Mouse (Mus musculus) adrenal gland (tissue): ENCODE measurements around the gene Fgfr2.

ENCODE experiments used
- intact Hi-C: fragments of 180-260 bp; cut with DNase I; formaldehyde crosslinking; loops from one replicate; pipeline ENCODE4 v1.15.1; 2025

The Fgfr2 gene

DNA sequence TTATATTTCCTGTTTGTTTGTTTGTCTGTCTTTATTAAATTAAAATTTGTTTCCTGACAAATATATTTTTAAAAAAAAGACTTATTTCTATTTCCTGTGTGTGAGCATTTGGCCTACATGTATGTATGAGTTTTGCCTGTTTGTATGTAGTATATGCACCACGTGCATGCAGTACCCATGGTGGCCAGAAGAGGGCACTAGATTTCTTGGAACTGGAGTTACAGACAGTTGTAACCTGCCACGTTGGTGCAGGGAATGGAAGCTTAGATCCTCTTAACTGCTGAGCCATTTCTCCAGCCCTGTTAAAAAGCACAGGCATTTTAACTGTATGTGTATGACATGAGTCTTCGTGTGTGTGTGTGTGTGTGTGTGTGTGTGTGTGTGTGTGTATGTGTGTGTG, 1365.2 kb downstream of the Fgfr2 start:
- intact Hi-C loops = no loop called here

DNA sequence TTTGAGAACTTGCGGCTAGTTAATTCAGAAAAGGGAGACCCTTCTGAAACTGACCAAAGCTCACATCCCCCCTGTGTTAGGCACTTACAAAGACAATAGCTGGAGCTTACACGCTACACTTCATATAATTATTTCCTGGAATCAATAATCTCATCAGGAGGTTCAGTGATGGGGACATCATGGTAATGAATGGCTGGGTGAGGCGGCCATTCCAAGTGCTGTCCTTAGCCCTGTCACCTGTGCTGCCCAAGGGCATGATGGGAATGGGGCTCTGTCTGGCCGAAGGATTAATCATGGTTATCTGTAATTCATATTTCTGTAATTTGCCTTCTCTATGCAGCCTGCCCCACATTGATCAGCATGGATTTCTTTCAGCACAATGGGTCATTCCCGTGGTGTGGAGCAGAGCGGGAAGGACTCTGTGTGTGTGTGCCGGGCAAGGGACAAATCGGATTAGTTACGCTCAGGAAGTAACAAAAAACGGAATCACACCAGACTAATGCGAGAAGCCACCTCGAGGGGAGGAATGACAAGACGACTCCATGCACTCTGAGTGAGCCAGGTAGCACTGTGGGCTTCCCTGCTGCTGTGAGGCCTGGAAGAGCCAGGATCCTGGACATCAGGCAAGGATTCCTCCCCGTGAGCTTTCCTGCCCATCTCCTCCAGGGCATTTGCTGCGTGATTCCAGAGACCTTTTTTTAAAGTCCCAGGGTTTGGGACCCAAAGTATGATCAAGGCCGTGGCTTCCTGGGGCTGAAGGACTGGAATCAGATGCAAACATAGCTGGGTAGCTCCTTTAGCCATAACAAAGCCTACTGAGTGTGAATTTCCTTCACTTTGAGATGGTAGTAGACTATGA, 1375.8 kb downstream of the Fgfr2 start:
- intact Hi-C loops = loop anchor here (10.0 kb wide), 3 partner anchors 137 to 203 kb away; partner anchors contain the start of genes Hmx2 and Hmx3

DNA sequence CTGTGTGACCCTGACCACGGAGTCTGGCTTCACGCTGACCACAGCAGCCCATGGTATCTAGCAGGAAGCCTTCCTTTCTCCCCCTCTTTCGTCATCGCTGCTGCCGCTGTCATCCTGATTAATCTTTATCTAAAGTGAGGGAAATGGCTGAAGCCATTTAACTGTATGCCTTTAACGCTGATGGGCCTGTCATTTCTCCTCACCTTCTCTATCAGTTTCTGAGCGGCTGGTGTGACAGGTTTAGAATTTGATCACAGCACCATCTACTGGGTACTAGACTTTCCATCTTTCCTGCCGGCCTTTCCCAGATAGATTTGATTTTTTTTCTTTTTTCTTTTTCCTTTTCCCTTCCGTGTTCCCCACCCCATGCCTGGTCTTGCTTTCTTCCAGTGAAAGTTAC, 1376.4 kb downstream of the Fgfr2 start:
- intact Hi-C loops = loop anchor here (10.0 kb wide), 3 partner anchors 138 to 202 kb away; partner anchors contain the start of genes Hmx2 and Hmx3

DNA sequence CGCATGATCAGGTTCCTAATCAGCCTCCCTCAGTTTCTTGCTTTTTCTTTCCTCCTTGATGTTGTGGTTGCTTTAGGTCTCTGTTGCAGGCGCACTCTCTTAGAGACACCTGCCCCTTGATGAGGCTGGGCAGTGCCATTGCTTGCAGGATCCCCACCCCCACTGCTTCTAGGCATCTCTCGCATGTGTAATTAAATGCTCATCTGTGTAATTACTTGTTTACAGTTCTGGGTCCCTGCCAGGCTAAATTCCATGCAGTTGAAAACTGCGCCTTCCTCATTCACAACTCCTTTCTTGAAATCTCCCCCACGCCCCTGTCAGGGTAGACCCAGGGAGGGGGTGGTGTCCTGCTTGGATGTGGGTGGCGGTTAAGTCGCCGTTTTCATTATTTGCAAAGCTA, 1380.0 kb downstream of the Fgfr2 start:
- intact Hi-C loops = loop anchor here (10.0 kb wide), 3 partner anchors 138 to 198 kb away; partner anchors contain the start of genes Hmx2 and Hmx3

DNA sequence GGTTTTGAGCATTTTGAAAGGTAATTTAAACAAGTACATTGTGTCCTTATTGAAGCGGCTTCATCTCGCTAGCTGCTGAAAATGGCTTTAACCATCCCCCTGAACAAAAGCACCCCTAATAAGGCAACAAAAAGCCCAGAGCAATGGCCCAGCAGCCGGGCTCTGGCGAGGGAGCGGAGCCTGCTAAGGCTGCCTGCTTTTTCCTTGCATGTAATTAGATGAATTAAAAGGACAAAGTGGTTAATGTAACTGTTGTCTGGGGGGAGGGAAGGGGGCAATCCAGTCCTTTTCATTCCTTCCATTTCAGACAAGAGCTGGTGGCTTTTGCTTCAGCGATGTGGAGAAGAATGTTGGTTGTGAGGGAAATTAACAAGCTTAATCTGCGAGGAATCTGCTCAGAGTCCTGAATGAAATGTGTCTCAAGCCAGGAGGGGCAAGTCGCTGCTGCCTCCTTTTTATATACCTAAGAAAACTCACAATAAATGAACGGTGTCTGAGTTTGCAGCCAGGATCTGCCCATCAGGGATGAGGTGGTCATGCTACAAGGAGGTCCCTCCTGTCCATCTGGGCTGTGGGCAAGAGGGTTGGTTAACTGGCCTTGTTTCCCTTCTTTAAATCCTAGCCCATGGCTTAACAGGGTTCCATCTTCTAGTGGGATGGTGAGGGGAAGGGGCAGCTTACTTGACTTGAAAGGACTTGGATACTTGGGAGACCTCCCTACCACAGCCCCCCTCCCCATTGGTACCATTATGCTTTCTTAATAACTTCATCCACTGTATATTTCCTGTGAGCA, 1400.2 kb downstream of the Fgfr2 start:
- intact Hi-C loops = no loop called here

DNA sequence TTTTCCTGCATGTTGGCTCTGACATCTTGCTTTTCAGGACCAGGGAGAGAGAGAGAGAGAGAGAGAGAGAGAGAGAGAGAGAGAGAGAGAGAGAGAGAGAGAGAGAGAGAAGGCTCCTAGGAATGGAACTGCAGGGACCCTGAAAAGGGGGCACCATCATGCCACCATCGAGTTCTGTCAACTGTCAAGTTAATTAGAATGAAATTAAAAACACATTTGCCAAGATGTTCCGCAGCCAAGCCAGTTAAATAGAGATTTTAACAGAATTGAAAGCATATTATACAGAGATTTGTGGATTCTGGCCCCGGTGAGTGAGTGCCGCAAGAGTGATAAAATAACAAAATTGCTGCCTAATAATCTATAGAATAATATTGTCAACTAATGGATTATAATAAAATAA, 1400.8 kb downstream of the Fgfr2 start:
- intact Hi-C loops = no loop called here

DNA sequence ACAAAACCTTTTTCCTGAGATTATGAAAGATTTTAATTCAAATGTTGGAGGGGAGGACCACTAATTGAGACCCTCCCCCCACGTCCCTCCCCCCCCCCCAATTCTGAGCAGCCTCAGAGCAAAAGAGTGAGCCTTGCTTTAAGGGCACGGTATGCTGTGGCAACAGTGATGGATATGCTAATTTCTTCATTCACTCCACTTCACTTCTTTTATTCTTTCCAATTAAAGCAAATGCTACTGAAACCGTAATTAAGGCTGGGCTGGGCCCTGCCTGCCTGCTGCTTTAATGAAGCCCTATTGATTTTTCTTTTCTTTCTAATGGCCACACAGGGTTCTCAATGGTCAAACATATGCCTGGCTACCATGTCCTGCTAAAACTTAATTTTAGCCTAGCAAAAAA, 1404.9 kb downstream of the Fgfr2 start:
- intact Hi-C loops = no loop called here

DNA sequence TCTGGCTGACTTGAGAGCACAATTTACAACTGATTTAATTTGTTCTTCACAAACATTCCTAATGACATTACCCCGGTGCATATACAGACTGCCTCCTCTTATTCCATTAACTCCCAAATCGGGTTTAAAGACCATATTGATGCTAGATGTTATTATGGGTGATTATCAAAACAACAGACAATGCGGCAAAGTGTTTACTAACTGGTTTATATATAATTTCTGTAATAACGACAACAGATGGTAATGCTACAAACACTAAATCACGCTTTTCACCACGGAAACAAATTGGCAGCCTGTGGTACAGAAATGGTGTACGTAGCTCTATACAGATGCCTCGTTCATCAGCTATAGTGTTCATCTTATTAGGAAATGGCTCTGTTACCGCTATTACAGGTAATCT, 1410.1 kb downstream of the Fgfr2 start:
- intact Hi-C loops = no loop called here

DNA sequence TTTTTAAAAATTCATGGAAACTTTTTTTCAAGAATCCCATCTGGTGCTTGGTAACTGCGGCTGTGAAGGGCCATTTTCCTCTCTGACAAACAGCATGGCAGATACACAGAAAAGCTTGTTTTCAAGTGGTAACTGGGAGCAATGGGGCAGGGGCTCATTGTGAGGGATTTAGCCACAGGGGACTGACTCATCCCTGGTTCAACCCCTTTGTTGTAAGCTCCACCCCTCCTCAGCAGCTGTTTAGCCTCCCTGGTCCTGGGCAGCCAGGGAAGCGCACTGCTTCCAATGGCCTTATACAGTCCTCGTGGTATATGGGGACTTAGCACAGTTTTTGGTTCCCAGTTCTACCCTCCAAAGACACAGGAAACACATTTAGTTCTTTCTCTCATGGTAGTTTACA, 1426.3 kb downstream of the Fgfr2 start:
- intact Hi-C loops = no loop called here

DNA sequence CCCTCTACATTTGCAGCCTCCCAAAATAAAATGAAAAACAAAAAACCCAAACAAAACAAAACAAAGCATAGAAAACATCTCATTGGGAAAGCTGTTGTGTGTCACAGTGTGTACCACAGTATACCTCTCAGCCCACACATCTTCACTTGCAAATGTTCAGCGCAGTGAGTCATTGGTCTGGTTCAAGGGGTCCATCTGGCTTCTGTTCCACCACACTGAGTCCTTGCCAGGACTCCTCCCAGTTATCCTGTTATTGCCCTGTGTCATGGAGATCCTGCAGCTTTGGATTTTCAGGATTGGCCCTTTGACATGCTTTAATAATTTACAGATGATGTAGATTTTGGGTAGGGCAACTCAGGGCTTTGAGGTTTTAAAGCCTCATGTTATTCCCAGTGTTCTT, 1435.8 kb downstream of the Fgfr2 start:
- intact Hi-C loops = no loop called here

DNA sequence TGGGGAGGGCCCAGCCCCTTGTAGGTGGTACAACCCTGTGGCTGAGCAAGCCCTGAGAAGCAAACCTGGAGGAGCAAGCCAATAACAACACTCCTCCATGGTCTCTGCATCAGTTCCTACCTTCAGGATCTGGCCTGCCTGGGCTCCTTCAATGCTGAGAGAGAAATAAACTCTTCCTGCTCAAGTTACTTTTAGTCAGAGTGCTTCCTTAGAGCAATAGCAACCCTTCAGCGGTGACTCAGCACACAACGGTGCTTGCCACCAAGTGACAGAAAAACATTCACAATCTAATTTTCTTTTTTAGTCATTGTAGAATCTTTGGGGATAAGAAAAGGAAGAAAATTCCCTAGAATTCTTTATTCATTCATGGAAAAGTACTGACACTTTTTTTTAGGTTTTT, 1446.0 kb downstream of the Fgfr2 start:
- intact Hi-C loops = no loop called here

DNA sequence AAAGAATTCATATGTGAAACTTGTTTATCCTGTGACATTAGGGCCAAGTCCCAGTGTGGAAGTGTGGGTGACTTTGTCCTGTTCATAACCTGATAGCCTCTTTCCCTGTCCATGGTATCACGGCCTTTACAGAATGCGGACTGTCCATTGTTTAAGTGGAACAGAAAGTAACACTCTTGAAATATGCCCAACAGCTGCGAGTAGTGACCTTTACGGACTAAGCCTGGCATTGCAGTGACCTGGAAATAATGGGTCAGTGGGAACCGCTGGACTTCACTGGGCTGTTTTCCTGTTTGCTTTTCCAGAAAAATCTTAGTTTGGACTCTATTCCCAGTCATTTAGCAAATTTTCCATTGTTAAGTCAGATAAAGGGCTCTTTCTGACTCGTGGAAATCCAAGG, 1452.6 kb downstream of the Fgfr2 start:
- intact Hi-C loops = no loop called here

DNA sequence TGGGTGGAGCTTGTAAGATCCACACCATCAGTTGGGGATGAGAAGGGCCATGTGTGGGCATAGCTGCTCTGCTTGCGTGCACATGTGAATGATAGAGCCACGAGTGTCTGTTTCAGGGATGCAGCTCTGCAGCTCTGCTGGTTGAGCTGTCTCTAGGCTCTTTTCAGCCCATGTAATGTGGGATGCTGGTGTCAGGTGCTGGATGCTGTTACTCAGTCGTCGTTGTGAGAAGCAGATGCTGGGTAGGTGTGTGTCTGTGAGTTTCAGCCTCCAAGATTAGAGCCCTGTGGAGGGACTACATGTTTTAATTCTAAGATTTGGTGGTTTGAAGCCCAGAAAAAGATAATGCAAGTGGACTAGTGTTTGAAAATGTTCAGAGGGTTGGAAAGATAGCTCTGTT, 1453.8 kb downstream of the Fgfr2 start:
- intact Hi-C loops = no loop called here

DNA sequence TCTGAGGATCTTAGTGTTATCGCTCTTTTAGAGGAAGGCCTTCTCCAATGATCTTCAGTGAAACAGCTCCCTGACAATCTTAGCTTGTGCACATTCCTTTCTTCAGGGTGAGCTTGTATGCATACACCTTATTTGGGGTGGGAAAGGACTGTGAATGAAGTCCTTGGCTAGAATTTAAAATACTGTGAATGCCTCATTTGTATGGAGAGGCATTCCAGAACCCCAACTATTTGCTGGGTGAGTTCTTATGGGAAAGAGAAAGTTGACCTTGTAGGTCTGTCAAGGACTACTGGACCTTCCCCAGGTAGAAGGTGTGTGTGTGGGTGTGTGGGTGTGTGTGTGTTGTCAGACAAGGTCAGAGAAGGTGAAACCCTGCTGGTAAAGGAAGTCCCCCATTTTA, 1462.4 kb downstream of the Fgfr2 start:
- intact Hi-C loops = no loop called here

DNA sequence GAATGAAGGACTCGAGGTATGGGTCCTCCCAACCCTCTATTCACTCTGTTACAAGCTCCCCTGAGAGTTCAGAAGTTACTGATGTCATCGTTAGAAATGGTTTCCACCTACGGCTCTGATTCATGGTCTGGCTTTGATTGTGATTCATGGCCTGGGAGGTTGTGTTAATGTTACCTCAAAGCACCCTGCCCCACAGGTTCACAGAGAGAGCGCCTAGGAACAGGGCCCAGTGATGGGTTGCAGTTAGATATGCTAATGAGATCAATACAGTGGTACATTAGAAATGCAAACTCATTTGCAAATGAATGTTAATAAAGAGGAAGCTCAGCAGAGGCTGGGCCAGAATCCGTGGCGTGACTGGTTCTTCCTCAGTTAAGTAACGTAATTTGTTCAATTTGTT, 1467.1 kb downstream of the Fgfr2 start:
- intact Hi-C loops = no loop called here

DNA sequence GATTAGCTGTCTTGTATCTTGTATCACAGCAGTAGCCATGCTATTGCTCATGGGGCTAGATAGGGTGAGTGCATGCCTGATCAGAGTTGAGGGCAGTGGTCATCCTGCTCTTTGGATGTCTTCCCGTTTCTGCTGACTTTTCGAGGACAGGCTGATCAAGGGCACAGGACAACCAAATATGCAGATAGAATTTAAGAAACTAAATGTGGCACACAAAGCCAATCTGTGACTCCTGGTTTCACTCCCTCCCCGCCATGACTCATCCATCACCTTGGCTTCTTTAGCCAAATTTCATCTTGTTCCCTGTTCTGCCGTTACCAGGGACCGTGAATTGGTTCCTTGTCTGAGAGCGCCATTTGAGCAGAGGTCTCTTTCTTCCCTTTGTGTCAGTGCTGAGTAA, 1469.7 kb downstream of the Fgfr2 start:
- intact Hi-C loops = no loop called here

DNA sequence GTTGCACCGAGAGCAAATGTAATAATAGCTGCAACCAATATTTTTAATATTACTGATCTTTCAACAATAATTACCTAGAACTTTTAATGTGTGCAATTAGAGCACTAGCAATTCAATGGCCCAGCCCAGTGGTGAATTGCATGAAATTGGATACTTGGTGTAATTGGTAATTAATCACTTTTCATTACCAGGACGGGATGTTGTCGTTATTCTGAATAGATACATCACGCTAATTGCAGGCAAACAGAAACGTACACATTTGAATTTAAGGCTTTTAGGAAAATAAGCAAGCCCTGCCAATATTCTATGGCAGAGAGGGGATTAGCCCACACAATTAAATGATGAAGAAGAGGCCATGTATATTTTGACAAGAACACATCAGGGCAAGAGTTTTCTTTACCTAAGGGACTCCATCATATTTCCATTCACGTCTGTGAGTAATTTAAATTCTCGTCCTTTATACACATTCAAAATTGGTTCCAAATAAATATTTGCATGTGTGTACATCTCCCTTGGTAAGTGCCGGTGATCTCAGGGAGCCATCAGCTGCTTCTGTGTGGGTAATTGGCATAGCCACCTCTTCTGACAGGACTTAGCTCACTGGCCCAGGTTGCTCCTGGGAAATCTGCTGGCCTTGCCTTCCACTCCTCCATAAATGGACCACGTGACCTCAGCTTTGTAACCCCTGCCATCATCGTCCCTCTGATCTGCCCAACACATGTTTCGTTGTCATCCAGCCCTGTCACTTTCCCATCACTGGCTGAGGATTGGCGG, 1471.0 kb downstream of the Fgfr2 start:
- intact Hi-C loops = no loop called here

DNA sequence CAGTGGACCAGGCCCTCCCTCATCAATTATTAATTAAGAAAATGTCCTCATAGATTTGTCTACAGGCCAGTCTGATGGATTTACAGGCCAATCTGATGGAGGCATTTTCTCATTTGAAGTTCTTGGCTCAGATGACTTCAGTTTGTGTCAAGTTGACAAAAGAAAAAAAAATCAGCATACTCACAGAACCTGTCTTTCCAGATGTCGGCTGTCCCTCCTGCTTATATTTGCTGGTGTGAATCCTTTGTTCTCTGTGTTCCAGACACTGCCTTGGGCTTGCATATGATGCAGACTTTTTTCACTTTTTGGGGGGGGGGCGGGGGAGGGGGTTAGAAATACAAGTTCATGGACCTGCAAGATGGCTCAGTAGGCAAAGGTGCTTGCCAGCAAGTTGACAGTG, 1472.9 kb downstream of the Fgfr2 start:
- intact Hi-C loops = no loop called here

DNA sequence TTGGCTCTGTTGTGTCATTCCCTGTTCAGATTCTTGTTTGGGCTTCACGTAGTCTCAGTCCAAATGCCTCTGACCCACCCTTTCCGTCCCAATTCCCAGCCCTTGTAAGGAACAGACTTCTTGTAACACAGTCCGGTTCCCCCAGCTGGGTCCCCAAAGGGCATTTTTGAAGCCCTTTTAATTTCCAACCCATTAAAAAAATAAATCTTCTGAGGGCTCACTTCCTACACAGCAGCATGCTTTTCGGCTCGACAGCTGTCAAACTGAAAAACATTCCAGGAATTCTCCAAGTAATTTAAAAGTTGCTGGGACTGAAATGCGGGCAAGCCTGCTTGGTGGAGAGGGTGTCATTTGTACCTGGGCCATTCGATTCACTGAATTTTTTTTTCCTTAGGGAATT, 1474.9 kb downstream of the Fgfr2 start:
- intact Hi-C loops = no loop called here

DNA sequence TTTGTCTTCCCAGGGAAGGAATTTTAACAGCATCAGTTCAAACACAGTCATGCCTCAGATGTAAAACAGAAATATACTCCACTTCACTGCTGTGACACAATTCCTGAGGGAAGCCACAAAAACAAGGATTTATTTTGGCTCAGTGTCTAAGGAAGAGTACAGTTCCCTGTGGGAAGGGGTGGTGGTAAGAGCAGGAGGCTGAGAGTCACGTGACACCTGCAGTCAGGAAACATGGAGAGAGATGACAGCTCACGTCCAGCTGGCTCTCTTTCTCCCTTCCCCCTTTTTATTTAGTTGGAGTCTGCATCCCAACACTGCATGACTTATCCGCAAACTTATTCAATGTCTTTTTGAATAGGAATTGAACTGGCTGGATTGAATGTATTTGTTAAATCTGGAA, 1475.6 kb downstream of the Fgfr2 start:
- intact Hi-C loops = no loop called here

DNA sequence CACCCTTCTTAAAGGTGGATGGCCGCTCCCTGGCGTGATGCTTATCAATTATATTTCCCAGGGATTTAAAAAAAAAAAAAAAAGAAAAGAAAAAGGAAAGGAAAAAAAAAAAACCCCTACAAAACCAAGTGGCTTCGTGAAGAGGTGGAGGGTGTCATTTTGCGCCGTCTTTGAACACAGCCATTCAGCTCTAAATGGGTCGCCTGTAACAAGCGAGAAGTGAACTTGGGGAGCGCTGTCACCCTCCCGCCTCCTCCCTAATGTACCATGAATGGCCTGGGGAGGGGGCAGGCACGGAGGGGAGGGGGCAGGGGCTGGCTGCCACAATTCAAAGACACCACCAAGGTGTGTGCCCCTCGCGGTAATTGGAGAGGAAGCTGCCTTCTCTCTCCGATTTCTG, 1478.6 kb downstream of the Fgfr2 start:
- intact Hi-C loops = no loop called here

DNA sequence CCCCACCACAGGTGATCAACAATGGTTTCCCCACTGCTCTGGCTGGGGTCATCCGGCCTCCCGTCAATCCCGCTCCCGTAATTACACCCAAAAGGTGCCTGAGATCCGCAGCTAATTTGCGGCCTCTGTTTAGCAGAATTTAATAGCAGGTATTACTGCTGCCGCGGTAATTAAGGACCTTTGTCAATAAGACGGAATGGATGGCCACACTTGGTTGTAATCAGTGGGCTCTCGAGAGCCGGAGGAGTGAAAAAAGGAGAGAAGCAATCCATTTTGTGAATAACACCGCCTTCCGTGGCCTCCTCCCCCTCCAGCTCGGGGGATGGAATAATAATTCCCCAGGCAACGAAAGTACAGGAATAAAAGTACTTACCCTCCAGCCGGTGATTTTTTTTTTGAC, 1479.1 kb downstream of the Fgfr2 start:
- intact Hi-C loops = no loop called here
